Mouse (Mus musculus) lung, postnatal 0 days (tissue): ENCODE results near the gene Hoxd10.

ENCODE experiments used
- CTCF ChIP-seq: IDR thresholded peaks from 2 replicates; pipeline ENCODE4 v1.5.1; 2016; ENCODE audit warnings: antibody characterized with exemption, mild to moderate bottlenecking
- EP300 ChIP-seq: IDR thresholded peaks from 2 replicates; pipeline ENCODE4 v1.6.1; 2016; ENCODE audit warnings: antibody characterized with exemption, mild to moderate bottlenecking, control low read depth

- TF ChIP-seq CTCF, result no peak
- no peak for TF ChIP-seq EP300
Observed at GRCm38 (mm10) chr2:74686988-74687697, 4.6 kb upstream of the Hoxd10 start.
